Mouse (Mus musculus) common myeloid progenitor, adult 5-6 weeks (primary cell): Measurements from ENCODE around the gene Hmgb1. TPM values are rescaled to one million over a fixed set of nuclear protein-coding genes. Genes with fewer than 3 reads are reported as not detected.

ENCODE experiments used
- ATAC-seq: replicated peaks from 2 replicates; pipeline ENCODE4 v1.8.0; 2016; ENCODE audit warnings: low read depth, mild to moderate bottlenecking, moderate TSS enrichment, inconsistent platforms; ENCODE audit not compliant: poor library complexity, severe bottlenecking
- total RNA-seq: library from RNA; stranded (forward); fragments of 200-1000, 187-1606 nt; gene quantifications from 2 replicates; pipeline ENCODE4 v1.2.3, GENCODE M21; 2017

The Hmgb1 gene
- total RNA-seq, 1 experiment from 2014 or later, result 1,044 TPM

DNA sequence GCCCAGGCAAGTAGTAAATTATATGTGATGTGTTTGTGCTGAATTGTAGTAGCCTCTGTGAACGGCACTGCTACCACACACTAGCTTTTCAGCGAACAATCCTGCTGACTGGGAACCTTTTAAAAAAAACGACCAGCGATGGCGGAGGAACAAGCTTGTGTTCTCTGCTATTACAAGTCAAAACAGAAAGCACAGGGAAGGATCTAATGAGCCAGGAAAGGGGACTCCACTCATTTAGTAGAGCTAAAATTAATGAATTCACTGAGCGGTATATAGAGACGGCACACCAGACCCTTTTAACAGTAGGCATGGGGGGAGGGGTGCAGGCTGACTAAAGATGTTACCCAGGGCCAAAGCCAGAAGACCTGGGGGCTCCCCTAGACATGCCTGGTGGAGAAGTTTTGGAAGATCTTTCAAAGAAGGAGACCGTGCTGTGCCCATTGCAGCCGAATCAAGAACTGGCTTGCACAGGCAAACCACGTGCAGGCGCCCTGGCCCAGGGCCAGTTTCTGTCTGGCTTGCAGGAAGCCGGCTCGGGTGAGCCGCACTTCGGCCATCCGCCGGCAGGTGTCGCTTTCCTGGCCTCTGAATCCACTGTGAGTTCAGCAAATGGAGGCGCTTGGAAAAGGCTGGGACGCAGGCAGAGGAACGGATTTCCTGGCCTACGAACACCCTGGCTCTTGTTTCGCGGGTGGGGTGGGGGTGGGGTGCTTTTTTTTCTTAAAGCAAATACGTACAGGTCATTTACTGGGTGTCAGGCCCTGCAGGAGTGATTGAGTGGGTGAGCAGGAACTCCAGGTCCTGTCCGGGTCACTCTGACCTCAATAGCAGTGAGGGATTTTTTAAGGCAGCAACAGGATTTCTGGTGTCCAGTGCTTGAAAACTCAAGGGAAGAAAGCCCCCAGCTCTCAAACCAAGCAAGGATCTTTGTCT lies 177.7 kb downstream of the Hmgb1 start:
- peak; percentile 91 for ATAC-seq

DNA sequence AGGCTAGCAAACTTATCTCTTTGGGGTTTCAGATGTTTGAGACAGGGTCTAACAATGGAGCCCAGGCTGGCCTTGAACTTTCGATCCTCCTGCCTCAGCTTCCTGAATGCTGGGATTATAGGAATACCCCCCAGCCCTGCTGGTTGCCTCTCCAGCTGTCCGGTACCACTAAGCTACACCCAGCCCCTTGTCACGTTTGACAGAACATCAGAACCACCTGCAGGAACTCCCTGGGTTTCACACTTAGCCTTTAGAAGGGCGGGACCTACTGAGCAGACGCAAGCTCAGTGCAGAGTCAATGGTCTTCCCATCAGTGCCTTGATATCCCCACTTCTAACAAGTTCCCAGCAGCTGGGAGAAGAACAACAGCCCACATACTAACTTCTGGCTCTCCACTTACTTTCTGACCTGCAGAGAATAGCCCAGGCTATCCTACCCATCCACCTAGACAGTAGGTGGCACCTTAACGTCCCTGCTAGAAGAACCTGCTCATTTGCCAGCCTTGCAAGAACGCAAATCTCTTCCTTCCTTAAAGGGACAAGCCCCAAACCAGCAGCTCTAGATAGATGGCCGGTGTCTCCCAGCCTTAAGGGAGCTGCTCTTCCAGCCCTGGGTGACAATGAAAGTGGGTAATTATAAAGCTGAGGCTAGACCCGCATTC lies 178.5 kb downstream of the Hmgb1 start:
- peak; percentile 23; the same call in 1 of the 2 replicates for ATAC-seq

DNA sequence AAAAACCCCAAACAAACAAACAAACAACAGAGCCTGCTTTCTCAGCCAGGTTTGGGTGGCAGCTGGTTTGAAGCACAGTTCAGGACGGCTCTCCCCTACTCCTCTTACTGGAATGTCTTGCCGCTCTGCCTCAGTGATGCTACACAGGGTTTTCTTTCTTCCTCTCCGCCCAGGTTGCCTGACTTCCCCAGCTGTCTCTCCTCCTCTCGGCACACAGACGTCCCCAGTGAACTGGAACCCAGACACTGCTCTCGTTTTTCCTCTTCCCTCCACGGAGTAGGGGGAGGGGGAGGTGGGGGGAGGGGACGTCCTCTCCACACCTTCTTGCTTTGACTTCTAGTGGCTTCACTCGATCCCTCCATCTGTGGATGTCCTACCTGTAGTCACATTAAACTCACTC lies 179.2 kb downstream of the Hmgb1 start:
- ATAC-seq, result no peak

DNA sequence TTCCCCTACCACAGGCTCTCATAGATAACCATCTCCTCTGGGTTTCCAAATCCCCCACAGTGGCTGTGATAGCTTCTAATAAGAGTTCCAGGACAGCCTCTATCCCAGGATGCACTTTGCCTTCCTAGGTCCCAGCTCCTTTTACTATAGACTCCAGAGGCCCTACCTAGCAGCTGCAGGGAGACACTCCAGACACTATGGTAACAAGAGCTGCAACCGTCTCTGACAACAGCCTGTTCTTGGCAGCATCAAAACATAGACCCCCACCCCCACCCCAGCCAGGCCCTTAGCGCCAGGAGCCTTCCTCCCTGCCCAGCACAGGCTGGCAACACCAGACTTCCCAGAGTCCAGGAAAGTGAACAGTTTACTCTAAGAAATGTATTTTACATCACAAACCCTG lies 181.2 kb downstream of the Hmgb1 start:
- no peak for ATAC-seq

DNA sequence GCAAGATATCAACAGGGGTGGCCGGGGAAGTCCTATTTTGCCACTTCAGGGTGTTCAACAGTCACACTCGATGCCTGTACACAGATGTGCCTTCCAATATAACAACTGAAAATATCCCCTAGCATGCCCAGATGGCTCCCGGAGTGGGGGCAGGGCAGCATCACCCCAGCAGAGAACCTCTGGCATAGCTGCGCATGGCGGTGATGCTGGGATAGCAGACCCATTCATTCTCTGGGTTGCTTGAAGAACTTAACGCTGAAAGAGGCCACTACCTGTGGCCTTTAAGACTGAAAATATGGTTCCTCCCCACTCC lies 181.5 kb downstream of the Hmgb1 start:
- ATAC-seq, result no peak

DNA sequence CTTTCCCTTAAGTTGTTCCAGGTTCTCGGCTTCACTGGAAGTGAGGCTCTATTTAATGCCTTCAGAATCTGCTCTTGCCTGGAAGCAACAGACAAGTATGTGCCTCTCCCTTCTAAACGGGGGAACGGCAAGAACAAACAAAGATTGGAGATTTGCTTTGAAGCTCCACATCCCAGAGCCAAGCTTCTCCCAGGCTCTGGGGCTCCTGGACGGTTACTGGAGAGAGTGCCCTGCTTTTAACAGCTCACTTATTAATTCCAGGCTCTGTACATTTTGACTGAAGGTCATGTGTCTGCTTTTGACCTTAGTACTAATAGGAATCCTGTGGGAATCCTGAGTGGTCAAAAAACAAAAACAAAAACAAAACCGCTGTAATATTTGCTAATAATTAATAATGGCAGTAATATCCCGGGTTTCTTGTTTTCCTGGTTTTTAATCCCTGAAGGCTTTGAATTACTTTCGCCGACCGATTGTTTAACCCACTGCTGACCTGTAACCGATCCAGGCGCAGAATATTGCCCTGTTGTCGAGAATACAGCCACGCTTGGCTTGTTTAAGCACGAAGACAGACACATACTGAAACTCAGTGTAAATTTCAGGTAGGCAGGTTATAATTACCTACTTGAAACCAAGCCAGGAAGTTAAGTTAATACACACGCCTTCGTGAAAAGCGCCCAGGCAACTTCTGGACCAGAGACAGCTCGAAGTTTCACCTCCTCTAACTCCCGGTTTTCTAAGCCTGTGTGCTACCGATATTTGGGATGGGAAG lies 182.1 kb downstream of the Hmgb1 start:
- ATAC-seq, result no peak

DNA sequence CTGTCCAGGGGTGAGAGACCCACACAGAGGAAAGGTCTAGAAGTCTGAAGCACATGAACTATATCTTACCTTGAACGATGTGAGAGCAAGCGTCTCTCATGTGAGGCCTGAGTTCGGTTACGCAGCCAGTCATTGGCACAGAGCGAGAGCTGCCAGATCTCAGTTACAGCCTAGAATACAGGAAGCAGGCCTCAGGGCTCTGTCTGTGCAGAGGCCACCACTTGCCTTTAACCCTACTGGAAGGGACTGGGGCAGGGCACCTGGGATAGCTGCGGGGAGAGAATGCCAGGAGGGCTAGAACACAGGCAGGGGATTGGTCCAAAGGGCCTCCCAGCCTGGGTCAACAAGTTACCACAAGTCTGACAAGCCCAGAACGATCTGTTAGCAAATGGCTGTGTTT lies 184.5 kb downstream of the Hmgb1 start:
- ATAC-seq, result no peak

DNA sequence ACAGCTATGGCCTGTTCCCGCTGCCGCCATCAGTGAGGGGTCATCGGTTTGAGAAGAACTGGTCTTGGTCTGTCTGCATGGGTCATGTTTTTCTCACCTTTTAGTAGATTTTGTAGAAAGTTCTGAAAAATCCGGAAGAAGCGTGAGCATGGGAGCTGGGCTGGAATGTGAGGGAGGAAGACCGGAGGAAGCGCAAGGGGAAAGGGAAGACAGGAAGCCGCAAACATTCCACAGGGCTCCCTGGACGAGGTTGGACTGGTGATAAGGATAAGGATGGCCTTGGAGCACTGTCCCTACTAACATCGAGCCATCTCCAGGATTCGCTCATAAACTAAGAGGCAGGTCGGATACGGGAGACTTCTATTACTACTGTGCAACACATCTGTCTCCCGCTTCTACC lies 185.8 kb downstream of the Hmgb1 start:
- no peak for ATAC-seq

DNA sequence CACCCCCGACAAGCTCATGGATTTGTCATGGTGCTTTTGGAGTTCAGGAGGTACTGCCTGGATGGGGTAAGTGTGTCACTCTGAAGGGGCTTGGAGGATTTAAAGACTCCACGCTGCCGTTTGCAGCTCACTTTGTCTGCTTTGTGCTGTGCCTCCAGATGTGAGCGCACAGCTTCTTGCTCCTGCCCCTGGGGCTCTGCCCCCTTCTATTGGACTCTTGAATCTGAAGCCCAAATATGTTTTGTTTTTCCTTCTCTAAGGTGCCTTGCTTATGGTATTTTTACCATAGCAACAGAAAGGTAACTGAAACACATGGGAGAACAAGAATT lies 187.6 kb downstream of the Hmgb1 start:
- ATAC-seq, result no peak

Other genes with a start within 250 kb of the Hmgb1 start
- not detected in 2 replicates for gene Gm42791, start 189.3 kb downstream of the Hmgb1 start, total RNA-seq
- gene Uspl1, start 139 bp downstream of the Hmgb1 start, total RNA-seq, result 43.7 and 45.1 TPM in 2 replicates
- 156 and 205 TPM in 2 replicates for gene Alox5ap, start 80.3 kb upstream of the Hmgb1 start, total RNA-seq
- gene Medag, start 227.3 kb upstream of the Hmgb1 start, total RNA-seq, result 0.39 TPM in 1 of 2 replicates, not detected in the other